ENCODE assay signal across 10 mouse cellular contexts in genomic region chr9:71571150-71571633, GRCm38 (mm10). TPM values are rescaled to one million over a fixed set of nuclear protein-coding genes. Genes with fewer than 3 reads are reported as not detected.
DNase-seq lines count a peak whose midpoint lies in the region; ATAC-seq lines count a peak whose summit lies in the region.
"Had no signal": no experiment of that assay in that cellular context is flagged by ENCODE, and none has a peak within 500 bp of the region (broad histone marks: within the 10 kb centered on the region; RNA-seq: fewer than 3 reads in every experiment).

No protein-coding gene starts in this region.

- H3K27me3 ChIP-seq in heart, embryonic 12.5 days (replicated peaks), result no peaks in the 10 kb centered on the region
- H3K27me3 ChIP-seq in limb, embryonic 11.5 days (ENCODE audit: control insufficient read depth, insufficient read depth, low read length), result no peaks in the 10 kb centered on the region
- H3K27me3 ChIP-seq: CH12.LX had no signal

- no peak overlapping the region for H3K4me3 ChIP-seq in heart, embryonic 12.5 days
- no peak overlapping the region for H3K4me3 ChIP-seq in limb, embryonic 11.5 days (ENCODE audit: low read depth, low read length)

- H3K9me3 ChIP-seq in heart, embryonic 12.5 days (replicated peaks), result no peaks in the 10 kb centered on the region
- H3K9me3 ChIP-seq in limb, embryonic 11.5 days (ENCODE audit: control insufficient read depth, low read length), result no peaks in the 10 kb centered on the region

- ATAC-seq in heart, embryonic 12.5 days (ENCODE audit: insufficient number of reproducible peaks, low FRiP score), result no peak
- no peak for ATAC-seq in limb, embryonic 11.5 days (ENCODE audit: insufficient number of reproducible peaks, low FRiP score, low TSS enrichment, low read depth)
- no peak for ATAC-seq in inflammation-experienced regulatory T-cells, adult 6 months
- ATAC-seq: hindbrain, embryonic 16.5 days had no signal

- H3K4me2 ChIP-seq in heart, embryonic 12.5 days, result no peak overlapping the region
- no peak overlapping the region for H3K4me2 ChIP-seq in limb, embryonic 11.5 days (ENCODE audit: low read depth, severe bottlenecking)

- H3K4me1 ChIP-seq in heart, embryonic 12.5 days (replicated peaks), result peaks cover 28% of the 10 kb centered on the region
- peaks cover 12% of the 10 kb centered on the region for H3K4me1 ChIP-seq in limb, embryonic 11.5 days (ENCODE audit: control insufficient read depth, insufficient read depth, low read length)

- H3K9ac ChIP-seq in heart, embryonic 12.5 days, result no peak overlapping the region
- H3K9ac ChIP-seq in limb, embryonic 11.5 days (ENCODE audit: low read length), result 0 out of 2 replicates have a peak overlapping the region, but pooled peaks have one; percentile 2

- no peak for DNase-seq in heart, adult 8-10 months (ENCODE audit: low spot score)
- peak; percentile 55 for DNase-seq in right cerebral cortex, adult 18-20 months
- no peak for DNase-seq in right cerebral cortex, postnatal 10 days (ENCODE audit: low spot score in 2 of 2)
- no peak for DNase-seq in limb, embryonic 11.5 days (ENCODE audit: low spot score)
- DNase-seq in thymus, postnatal 14 days, result peak; percentile 70
- no peak for DNase-seq in spleen, adult 18-20 months

- 0 out of 2 replicates have a peak, but pooled peaks cover 5% of the 10 kb centered on the region for H3K36me3 ChIP-seq in heart, embryonic 12.5 days
- no peaks in the 10 kb centered on the region for H3K36me3 ChIP-seq in limb, embryonic 11.5 days (ENCODE audit: control insufficient read depth, insufficient read depth, low read length)

- 71% methylated on average over 7 of the region's 7 CpGs for WGBS in heart, embryonic 12.5 days
- WGBS in limb, embryonic 11.5 days, result 30% methylated on average over 7 of the region's 7 CpGs

- H3K27ac ChIP-seq in heart, embryonic 12.5 days (ENCODE audit: poor library complexity, severe bottlenecking), result 0 out of 2 replicates have a peak overlapping the region, but pooled peaks have one; percentile 0
- no peak overlapping the region; the same call in 1 of the 2 replicates for H3K27ac ChIP-seq in limb, embryonic 11.5 days (replicated peaks; ENCODE audit: low read depth, low read length)

RNA-seq across cellular contexts. Expression of gene Myzap, which starts 21.0 kb away (rescaled TPM):
- polyA plus RNA-seq in heart, embryonic 12.5 days (2016; fragmentation: Nextera tagmentation; extraction: Ambion mirVana), result 64.7 and 65.3 TPM in 2 replicates
- 100 to 1,000 TPM; 373 to 483 (median 430) TPM for total RNA-seq in heart, adult 8-10 months (2022)
- polyA plus RNA-seq in limb, embryonic 11.5 days (2014; fragmentation: Nextera tagmentation; extraction: Ambion mirVana), result 6.6 and 8.0 TPM in 2 replicates
- polyA plus RNA-seq in inflammation-experienced regulatory T-cells, adult 6 months (2017; shearing (Covaris generic)), result under 1 TPM in 1 of 3 experiments, not detected in 2; 0.49 TPM

Comparison
In these comparisons a context has a peak if more than half of its experiments do, and no peak if none do; other contexts are left out.
1. DNase-seq: peak in right cerebral cortex, adult 18-20 months (single experiment) and thymus, postnatal 14 days (single experiment); none in heart, adult 8-10 months (single experiment), right cerebral cortex, postnatal 10 days (0 of 2), limb, embryonic 11.5 days (single experiment) and spleen, adult 18-20 months (0 of 2).